Mouse (Mus musculus) heart, adult 2 months (tissue): Measurements from ENCODE around the gene Psme2. TPM values are rescaled to one million over a fixed set of nuclear protein-coding genes. Genes with fewer than 3 reads are reported as not detected.

Source experiments
- DNase-seq, 2 experiments: peaks; one replicate each; pipeline ENCODE4 v3.0.0; 2021
- H3K27ac ChIP-seq: fragments of 200-600 bp; 2 replicates; pipeline ENCODE4 v1.8.1; 2022
- H3K27me3 ChIP-seq: fragments of 200-500 bp; 2 replicates; pipeline ENCODE4 v1.6.1; 2012; ENCODE audit warnings: mild to moderate bottlenecking, low read length, inconsistent platforms, mixed read lengths; ENCODE audit not compliant: control insufficient read depth, insufficient read depth
- H3K36me3 ChIP-seq: fragments of 200-500 bp; 2 replicates; pipeline ENCODE4 v1.6.1; 2012; ENCODE audit warnings: low read length, inconsistent platforms; ENCODE audit not compliant: control insufficient read depth, insufficient read depth
- H3K4me1 ChIP-seq: fragments of 200-500 bp; 2 replicates; pipeline ENCODE4 v1.6.1; 2011; ENCODE audit warnings: low read length; ENCODE audit not compliant: control insufficient read depth, insufficient read depth
- H3K4me3 ChIP-seq: fragments of 200-600 bp; 2 replicates; pipeline ENCODE4 v1.8.1; 2022
- H3K79me2 ChIP-seq: fragments of 200-500 bp; replicated peaks from 2 replicates; pipeline ENCODE4 v1.6.1; 2012; ENCODE audit warnings: mild to moderate bottlenecking, inconsistent platforms, low read length, moderate library complexity, mixed read lengths; ENCODE audit not compliant: control insufficient read depth, insufficient read depth
- H3K9ac ChIP-seq: fragments of 200-500 bp; 2 replicates; pipeline ENCODE4 v1.6.1; 2012; ENCODE audit warnings: low read depth, mild to moderate bottlenecking, control low read depth, inconsistent platforms, low read length, mixed read lengths
- CTCF ChIP-seq: fragments of 200-600 bp; IDR thresholded peaks from 2 replicates; pipeline ENCODE4 v1.8.1; 2022; ENCODE audit warnings: antibody characterized with exemption, mild to moderate bottlenecking, moderate library complexity
- EP300 ChIP-seq: fragments of 200-500 bp; IDR thresholded peaks from 2 replicates; pipeline ENCODE4 v1.6.1; 2011; ENCODE audit warnings: low read depth, low read length, control low read depth; ENCODE audit not compliant: insufficient read depth
- POLR2A ChIP-seq: fragments of 200-500 bp; IDR thresholded peaks from 2 replicates; pipeline ENCODE4 v1.6.1; 2011; ENCODE audit warnings: mild to moderate bottlenecking, low read depth, low read length, control low read depth; ENCODE audit not compliant: insufficient read depth
- WGBS: fragments of 180-500 bp; shearing (Covaris S2); methylation state at CpG from one replicate; pipeline ENCODE4 v1.1.7; 2018; 5-methylcytosine and 5-hydroxymethylcytosine counted together
- intact Hi-C: fragments of 180-260 bp; cut with DNase I; formaldehyde crosslinking; loops from one replicate; pipeline ENCODE4 v1.15.1; 2025
- polyA plus RNA-seq: library from polyadenylated mRNA; depleted of rRNA; stranded (reverse); fragments of >200 nt; gene quantifications from 2 replicates; pipeline ENCODE4 v1.2.3, GENCODE M21; 2012
- total RNA-seq, 2 experiments: library from RNA; stranded (reverse); gene quantifications; 2 replicates each; pipeline ENCODE4 v1.2.3; 2021

Gene Psme2
- total and polyA plus RNA-seq, 3 experiments, result 37.3 to 120 (median 119) TPM

DNA sequence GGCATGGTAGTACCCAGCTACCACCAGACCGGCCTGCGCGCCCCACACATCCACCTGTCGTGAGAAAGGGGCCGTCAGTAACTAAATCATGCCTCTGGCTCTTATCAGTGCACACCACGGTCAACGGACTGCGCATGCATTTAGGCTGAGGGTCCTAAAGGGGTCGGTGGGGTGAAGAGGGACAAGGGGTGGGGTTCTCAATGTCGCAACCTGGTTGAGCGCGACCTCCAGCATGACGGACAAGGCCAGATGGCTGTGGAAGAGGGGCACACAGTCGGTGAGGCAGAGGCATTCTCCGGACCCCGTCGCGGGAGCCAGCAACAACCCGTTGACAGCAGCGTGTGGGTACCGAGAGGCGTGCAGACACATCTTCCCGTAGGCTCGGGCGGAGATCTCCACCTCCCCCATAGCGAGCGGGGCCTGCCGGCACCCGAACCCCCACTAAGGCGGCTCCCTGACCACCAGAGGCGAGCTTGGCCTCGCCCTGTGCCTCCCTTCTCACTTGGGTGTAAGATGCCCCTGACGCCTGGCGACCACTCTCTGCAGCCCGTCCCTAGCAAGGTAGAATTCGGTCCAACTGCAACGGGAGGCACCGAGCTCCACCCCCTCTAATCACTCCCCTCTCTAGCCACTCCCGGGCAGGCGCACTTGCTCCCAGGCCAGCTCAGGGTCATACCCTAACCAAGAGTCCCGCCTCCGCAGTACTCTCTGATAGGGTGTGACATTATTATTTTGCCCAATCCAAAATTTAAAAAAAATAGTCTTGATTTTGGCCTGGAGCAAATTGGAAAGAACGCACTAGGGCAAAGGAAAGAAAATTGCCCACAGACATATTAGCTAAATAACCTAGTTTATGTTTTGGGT, 6.0 kb downstream of the Psme2 start, which contains the start of gene Emc9:
Emc9 (minus strand) TSS at position 601 of the 864 bp plus-strand sequence.
- intact Hi-C loops, result no loop called here
- DNase-seq, result peak; percentile 85 to 89
- WGBS, result 6% methylated on average over 43 of the region's 43 CpGs
- peak within 1 kb of the TSS; percentile 91 for H3K9ac ChIP-seq
- peak within 1 kb of the TSS; percentile 76 for H3K4me3 ChIP-seq
- H3K79me2 ChIP-seq, result no peaks in the 10 kb centered on the region
- H3K27me3 ChIP-seq, result no peaks in the 10 kb centered on the region
- no peak for TF ChIP-seq EP300
- peak; percentile 77 for TF ChIP-seq POLR2A
- peak; percentile 7; the same call in 1 of the 2 replicates for TF ChIP-seq CTCF
- peaks cover 3% of the 10 kb centered on the region for H3K4me1 ChIP-seq
- H3K27ac ChIP-seq, result peak within 1 kb of the TSS; percentile 78
- peaks cover 1% of the 10 kb centered on the region; the same call in 1 of the 2 replicates for H3K36me3 ChIP-seq

GRCm38 (mm10) chr14:55584303-55584701, 6.6 kb downstream of the Psme2 start:
- peak overlapping the region; percentile 78 for H3K27ac ChIP-seq
- H3K36me3 ChIP-seq, result no peaks in the 10 kb centered on the region; the same call in 1 of the 2 replicates
- TF ChIP-seq EP300, result no peak
- no peak for TF ChIP-seq POLR2A
- TF ChIP-seq CTCF, result no peak
- no peak for DNase-seq
- H3K4me3 ChIP-seq, result peak overlapping the region; percentile 76
- intact Hi-C loops, result no loop called here
- peak overlapping the region; percentile 91 for H3K9ac ChIP-seq
- H3K79me2 ChIP-seq, result no peaks in the 10 kb centered on the region
- peaks cover 3% of the 10 kb centered on the region for H3K4me1 ChIP-seq
- H3K27me3 ChIP-seq, result no peaks in the 10 kb centered on the region
- WGBS, result 56% methylated on average over 5 of the region's 5 CpGs

DNA sequence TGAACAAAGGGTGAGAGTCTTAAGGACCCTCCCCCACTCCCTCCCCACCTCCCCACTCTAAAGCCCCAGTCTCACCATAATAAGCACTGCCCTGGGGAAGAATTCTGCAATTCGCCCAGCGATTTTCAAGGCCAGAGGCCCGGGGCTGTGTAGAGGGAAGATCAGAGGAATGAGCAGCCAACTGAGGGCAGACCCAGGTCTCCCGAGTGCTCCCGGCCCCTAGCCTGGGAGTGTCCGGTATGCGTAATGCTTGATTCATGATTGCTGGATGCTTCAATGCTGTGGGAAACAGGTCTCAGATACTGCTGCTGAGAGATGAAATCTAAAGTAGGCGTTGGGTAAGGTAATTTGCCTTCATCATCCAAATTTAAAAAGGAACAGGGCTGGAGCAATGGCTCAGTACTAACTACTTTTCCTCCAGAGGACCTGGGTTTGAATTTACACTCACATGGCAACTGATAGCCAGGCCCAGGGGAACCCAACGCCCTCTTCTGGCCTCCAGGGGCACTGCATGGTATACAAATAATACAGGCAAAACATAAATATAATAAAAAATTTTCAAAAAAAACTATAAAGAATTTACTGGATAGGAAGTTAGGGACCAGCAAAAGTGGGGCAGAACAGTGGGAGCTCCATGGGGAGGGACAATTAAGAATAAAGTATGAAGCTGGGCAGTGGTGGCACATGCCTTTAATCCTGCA, 8.8 kb downstream of the Psme2 start:
- no peaks in the 10 kb centered on the region for H3K27me3 ChIP-seq
- intact Hi-C loops, result no loop called here
- 0 out of 2 replicates have a peak, but pooled peaks cover 4% of the 10 kb centered on the region for H3K79me2 ChIP-seq
- H3K9ac ChIP-seq, result no peak overlapping the region
- WGBS, result 74% methylated on average over 9 of the region's 9 CpGs
- no peak overlapping the region for H3K4me3 ChIP-seq
- DNase-seq, result no peak
- peaks cover 6% of the 10 kb centered on the region for H3K4me1 ChIP-seq
- no peaks in the 10 kb centered on the region; the same call in 1 of the 2 replicates for H3K36me3 ChIP-seq
- TF ChIP-seq POLR2A, result no peak
- TF ChIP-seq CTCF, result peak; percentile 72
- no peak for TF ChIP-seq EP300
- H3K27ac ChIP-seq, result no peak overlapping the region

DNA sequence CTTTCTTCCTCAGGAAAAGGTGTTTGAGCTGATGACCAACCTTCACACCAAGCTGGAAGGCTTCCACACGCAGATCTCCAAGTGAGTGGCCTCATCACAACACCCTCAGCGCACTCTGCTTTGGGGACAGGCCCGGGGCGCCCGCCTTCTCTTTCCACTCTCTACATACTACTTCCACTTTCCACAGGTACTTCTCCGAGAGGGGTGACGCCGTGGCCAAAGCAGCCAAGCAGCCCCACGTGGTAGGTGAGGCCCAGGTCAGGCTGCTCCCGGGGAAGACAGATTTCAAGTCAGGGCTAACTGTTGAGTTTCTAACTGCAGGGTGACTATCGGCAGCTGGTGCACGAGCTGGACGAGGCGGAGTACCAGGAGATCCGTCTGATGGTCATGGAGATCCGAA, 10.2 kb downstream of the Psme2 start:
- H3K27ac ChIP-seq, result no peak overlapping the region
- peaks cover 6% of the 10 kb centered on the region for H3K4me1 ChIP-seq
- H3K4me3 ChIP-seq, result no peak overlapping the region
- intact Hi-C loops, result no loop called here
- H3K9ac ChIP-seq, result no peak overlapping the region
- 0 out of 2 replicates have a peak, but pooled peaks cover 4% of the 10 kb centered on the region for H3K79me2 ChIP-seq
- H3K27me3 ChIP-seq, result no peaks in the 10 kb centered on the region
- 93% methylated on average over 16 of the region's 16 CpGs for WGBS
- no peak for TF ChIP-seq EP300
- TF ChIP-seq CTCF, result no peak
- TF ChIP-seq POLR2A, result no peak
- H3K36me3 ChIP-seq, result no peaks in the 10 kb centered on the region; the same call in 1 of the 2 replicates
- no peak for DNase-seq

GRCm38 (mm10) chr14:55579511-55580496, 11.1 kb downstream of the Psme2 start:
- no peak overlapping the region for H3K4me3 ChIP-seq
- 85% methylated on average over 23 of the region's 23 CpGs for WGBS
- H3K4me1 ChIP-seq, result peaks cover 3% of the 10 kb centered on the region; the same call in 1 of the 2 replicates
- 0 out of 2 replicates have a peak, but pooled peaks cover 4% of the 10 kb centered on the region for H3K79me2 ChIP-seq
- H3K27me3 ChIP-seq, result no peaks in the 10 kb centered on the region
- no peak overlapping the region for H3K9ac ChIP-seq
- TF ChIP-seq POLR2A (peak; percentile 33; the same call in 1 of the 2 replicates), EP300 (no peak)
- H3K36me3 ChIP-seq, result no peaks in the 10 kb centered on the region
- intact Hi-C loops, result no loop called here
- no peak for DNase-seq
- H3K27ac ChIP-seq, result no peak overlapping the region
